Mouse (Mus musculus): ENCODE measurements at regions not wholly inside any gene's neighbourhood (a gene's known extent, or its start where the extent isn't known, plus 50 kb on each side); places are given as distances from the start of the nearest gene placed in this dataset.
"Not testable (repeated sequence)": the region's sequence is repeated elsewhere in the genome, so short reads cannot be mapped to it uniquely, and the experiment has no call there.

- H3K4me2 ChIP-seq (replicated peaks; ENCODE audit: low read depth), result no peak overlapping the region
- no peak overlapping the region for H3K27ac ChIP-seq (replicated peaks)
- H3K9ac ChIP-seq (ENCODE audit: low read length), result no peak overlapping the region
- H3K36me3 ChIP-seq (ENCODE audit: control insufficient read depth, insufficient read depth, low read length), result no peaks in the 10 kb centered on the region
- ATAC-seq (ENCODE audit: low FRiP score, low TSS enrichment), result no peak
- H3K4me3 ChIP-seq (ENCODE audit: low read depth, low read length), result no peak overlapping the region
- DNase-seq (ENCODE audit: low spot score), result no peak
- no peaks in the 10 kb centered on the region for H3K27me3 ChIP-seq (ENCODE audit: control insufficient read depth, insufficient read depth, low read length)
- H3K4me1 ChIP-seq (replicated peaks; ENCODE audit: control insufficient read depth, insufficient read depth), result no peaks in the 10 kb centered on the region
- no peaks in the 10 kb centered on the region for H3K9me3 ChIP-seq (ENCODE audit: control insufficient read depth, low read length)
- WGBS, result 94% methylated on average over 2 of the region's 2 CpGs
- TF ChIP-seq EP300 (optimal IDR thresholded peaks at IDR 0.05), result no peak
- no peak for TF ChIP-seq CTCF (IDR thresholded peaks at IDR 0.05; ENCODE audit: low read depth)
Observed at GRCm38 (mm10) chr3:22285904-22286303, 209.5 kb downstream of the Tbl1xr1 start.

DNA sequence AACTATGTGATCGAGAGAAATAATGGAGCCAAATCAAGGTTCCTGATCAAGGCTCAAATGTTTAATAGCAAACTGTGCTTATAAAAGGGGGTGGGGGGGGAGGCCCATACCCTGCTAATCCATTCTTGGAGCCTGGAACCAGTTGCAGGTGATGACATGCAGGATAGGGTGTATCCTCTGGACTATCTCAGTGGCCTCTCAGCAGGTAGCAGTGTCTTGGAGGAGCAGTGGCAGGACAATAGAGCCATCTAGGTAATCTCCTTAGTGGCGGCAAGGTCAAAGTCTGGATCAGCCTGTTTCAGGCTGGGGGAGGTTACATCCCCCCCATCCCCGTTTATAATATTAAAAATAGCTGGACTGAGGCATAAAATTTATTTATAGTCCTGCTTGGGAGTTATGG is 217.0 kb downstream of the Tbl1xr1 start:
- no peak for ATAC-seq (ENCODE audit: low FRiP score, low TSS enrichment)
- H3K27ac ChIP-seq (replicated peaks), result no peak overlapping the region
- H3K9me3 ChIP-seq (ENCODE audit: control insufficient read depth, low read length), result no peaks in the 10 kb centered on the region
- TF ChIP-seq EP300 (optimal IDR thresholded peaks at IDR 0.05), result no peak
- DNase-seq (ENCODE audit: low spot score), result no peak
- H3K36me3 ChIP-seq (ENCODE audit: control insufficient read depth, insufficient read depth, low read length), result no peaks in the 10 kb centered on the region
- H3K9ac ChIP-seq (ENCODE audit: low read length), result no peak overlapping the region
- H3K4me1 ChIP-seq (replicated peaks; ENCODE audit: control insufficient read depth, insufficient read depth), result no peaks in the 10 kb centered on the region
- H3K4me3 ChIP-seq (ENCODE audit: low read depth, low read length), result no peak overlapping the region
- 75% methylated on average over 3 of the region's 3 CpGs for WGBS
- no peaks in the 10 kb centered on the region for H3K27me3 ChIP-seq (ENCODE audit: control insufficient read depth, insufficient read depth, low read length)
- no peak overlapping the region for H3K4me2 ChIP-seq (replicated peaks; ENCODE audit: low read depth)

- not testable (repeated sequence) for H3K36me3 ChIP-seq (ENCODE audit: control insufficient read depth, insufficient read depth, low read length); H3K27me3 ChIP-seq (ENCODE audit: control insufficient read depth, insufficient read depth, low read length); ATAC-seq (ENCODE audit: low FRiP score, low TSS enrichment); DNase-seq (ENCODE audit: low spot score); H3K9ac ChIP-seq (ENCODE audit: low read length); H3K4me3 ChIP-seq (ENCODE audit: low read depth, low read length); H3K4me1 ChIP-seq (replicated peaks; ENCODE audit: control insufficient read depth, insufficient read depth); H3K4me2 ChIP-seq (replicated peaks; ENCODE audit: low read depth); H3K27ac ChIP-seq (replicated peaks); H3K9me3 ChIP-seq (ENCODE audit: control insufficient read depth, low read length)
- WGBS, result 97% methylated on average over 1 of the region's 1 CpGs
Observed at GRCm38 (mm10) chr3:22294081-22294480, 217.6 kb downstream of the Tbl1xr1 start.

DNA sequence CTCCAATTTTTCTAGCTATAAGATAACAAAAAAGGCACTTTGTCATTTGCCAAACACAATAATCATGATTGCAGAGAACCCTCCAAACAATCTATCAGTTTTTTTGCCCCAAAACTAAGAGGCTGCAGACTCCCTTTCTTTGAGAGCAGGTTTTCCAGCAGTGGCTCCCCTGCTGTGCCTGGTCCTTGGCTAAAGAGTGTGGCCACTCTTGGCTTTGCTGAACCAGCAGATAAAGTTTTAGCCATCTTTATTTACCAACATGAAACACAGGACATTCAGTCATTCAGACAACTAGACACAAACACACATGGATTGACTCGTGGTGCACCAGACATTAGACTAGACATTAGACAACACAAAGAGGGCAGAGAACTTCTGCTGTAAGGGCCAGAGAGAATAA is 220.5 kb downstream of the Tbl1xr1 start:
- H3K4me3 ChIP-seq (ENCODE audit: low read depth, low read length); H3K9ac ChIP-seq (ENCODE audit: low read length); H3K27ac ChIP-seq (replicated peaks); H3K4me1 ChIP-seq (replicated peaks; ENCODE audit: control insufficient read depth, insufficient read depth); DNase-seq (ENCODE audit: low spot score); ATAC-seq (ENCODE audit: low FRiP score, low TSS enrichment); H3K36me3 ChIP-seq (ENCODE audit: control insufficient read depth, insufficient read depth, low read length); H3K9me3 ChIP-seq (ENCODE audit: control insufficient read depth, low read length); H3K27me3 ChIP-seq (ENCODE audit: control insufficient read depth, insufficient read depth, low read length); H3K4me2 ChIP-seq (replicated peaks; ENCODE audit: low read depth): not testable (repeated sequence)
- 62% methylated on average over 1 of the region's 1 CpGs for WGBS

- 90% methylated on average over 1 of the region's 1 CpGs for WGBS
- H3K9me3 ChIP-seq (ENCODE audit: control insufficient read depth, low read length); DNase-seq (ENCODE audit: low spot score); H3K4me3 ChIP-seq (ENCODE audit: low read depth, low read length); H3K4me2 ChIP-seq (replicated peaks; ENCODE audit: low read depth); H3K4me1 ChIP-seq (replicated peaks; ENCODE audit: control insufficient read depth, insufficient read depth); H3K9ac ChIP-seq (ENCODE audit: low read length); H3K27me3 ChIP-seq (ENCODE audit: control insufficient read depth, insufficient read depth, low read length); H3K27ac ChIP-seq (replicated peaks); ATAC-seq (ENCODE audit: low FRiP score, low TSS enrichment); H3K36me3 ChIP-seq (ENCODE audit: control insufficient read depth, insufficient read depth, low read length): not testable (repeated sequence)
Observed at GRCm38 (mm10) chr3:22297831-22298230, 221.4 kb downstream of the Tbl1xr1 start.

- TF ChIP-seq EP300 (optimal IDR thresholded peaks at IDR 0.05) (no peak), CTCF (IDR thresholded peaks at IDR 0.05; ENCODE audit: low read depth) (no peak)
- WGBS, result 87% methylated on average over 5 of the region's 5 CpGs
Observed at GRCm38 (mm10) chr3:22300553-22300952, 224.1 kb downstream of the Tbl1xr1 start.

More at GRCm38 (mm10) chr3:22300553-22300952, 224.1 kb downstream of the Tbl1xr1 start:
- Histone ChIP-seq H3K27me3 (ENCODE audit: control insufficient read depth, insufficient read depth, low read length) (no peaks in the 10 kb centered on the region), H3K36me3 (ENCODE audit: control insufficient read depth, insufficient read depth, low read length) (no peaks in the 10 kb centered on the region), H3K27ac (replicated peaks) (no peak overlapping the region), H3K4me2 (replicated peaks; ENCODE audit: low read depth) (no peak overlapping the region), H3K4me3 (ENCODE audit: low read depth, low read length) (no peak overlapping the region), H3K9me3 (ENCODE audit: control insufficient read depth, low read length) (no peaks in the 10 kb centered on the region), H3K9ac (ENCODE audit: low read length) (no peak overlapping the region), H3K4me1 (replicated peaks; ENCODE audit: control insufficient read depth, insufficient read depth) (no peaks in the 10 kb centered on the region)
- ATAC-seq (ENCODE audit: low FRiP score, low TSS enrichment), result no peak
- no peak for DNase-seq (ENCODE audit: low spot score)
